Mouse (Mus musculus) ES-E14 (cell line): ENCODE measurements around the gene Lenep. TPM values are rescaled to one million over a fixed set of nuclear protein-coding genes. Genes with fewer than 3 reads are reported as not detected.
A peak's percentile ranks its signal among the peaks of the same experiment; 100 is the strongest.

Experiments
- DNase-seq: peaks from one replicate; pipeline ENCODE4 v3.0.0-alpha.2; 2013; ENCODE audit warnings: low read depth, low spot score
- H3K27ac ChIP-seq: 2 replicates; pipeline ENCODE4 v1.5.1; 2012; ENCODE audit warnings: low read depth, mild to moderate bottlenecking, low read length, moderate library complexity, mixed read lengths; ENCODE audit not compliant: poor library complexity, insufficient read depth, severe bottlenecking
- H3K36me3 ChIP-seq: 2 replicates; pipeline ENCODE4 v1.6.1; 2012; ENCODE audit warnings: mild to moderate bottlenecking, low read length, moderate library complexity, mixed read lengths; ENCODE audit not compliant: control insufficient read depth, poor library complexity, insufficient read depth, severe bottlenecking
- H3K4me1 ChIP-seq, 2 experiments: fragments of 150-350 bp in 1 of 2; sonication (generic) in 1 of 2; 2 replicates each; pipeline ENCODE4 v1.6.1; 2012; ENCODE audit warnings: low read length in 2 of 2, mild to moderate bottlenecking in 1 of 2, mixed read lengths in 1 of 2; ENCODE audit not compliant: control insufficient read depth in 2 of 2, insufficient read depth in 2 of 2, poor library complexity in 1 of 2
- H3K4me3 ChIP-seq, 2 experiments: fragments of 150-350 bp in 1 of 2; sonication (generic) in 1 of 2; 2 replicates each; pipeline ENCODE4 v1.5.1; 2012; ENCODE audit warnings: low read length in 2 of 2, low read depth in 1 of 2, mild to moderate bottlenecking in 1 of 2, mixed read lengths in 1 of 2; ENCODE audit not compliant: insufficient read depth in 1 of 2, poor library complexity in 1 of 2, severe bottlenecking in 1 of 2
- H3K9ac ChIP-seq: 2 replicates; pipeline ENCODE4 v1.6.1; 2012; ENCODE audit warnings: low read depth, mild to moderate bottlenecking, low read length, mixed read lengths; ENCODE audit not compliant: poor library complexity, insufficient read depth, severe bottlenecking
- H3K9me3 ChIP-seq: fragments of 150-350 bp; sonication (generic); 2 replicates; pipeline ENCODE4 v1.6.1; 2012; ENCODE audit warnings: low read depth, mild to moderate bottlenecking, low read length; ENCODE audit not compliant: control insufficient read depth, insufficient read depth
- CHD2 ChIP-seq: IDR thresholded peaks from 2 replicates; pipeline ENCODE4 v1.6.1; 2014; ENCODE audit warnings: mild to moderate bottlenecking, low read depth, low read length, inconsistent platforms
- HCFC1 ChIP-seq: IDR thresholded peaks from 2 replicates; pipeline ENCODE4 v1.6.1; 2012; ENCODE audit warnings: low read length, inconsistent platforms, borderline replicate concordance; ENCODE audit not compliant: insufficient read depth
- MAFK ChIP-seq: IDR thresholded peaks from 2 replicates; pipeline ENCODE4 v1.6.1; 2014; ENCODE audit warnings: mild to moderate bottlenecking, low read depth, low read length, inconsistent platforms; ENCODE audit not compliant: insufficient read depth
- ZC3H11A ChIP-seq: IDR thresholded peaks from 2 replicates; pipeline ENCODE4 v1.6.1; 2012; ENCODE audit warnings: low read depth, mild to moderate bottlenecking, inconsistent platforms, low read length, borderline replicate concordance
- ZNF384 ChIP-seq: IDR thresholded peaks from 2 replicates; pipeline ENCODE4 v1.6.1; 2012; ENCODE audit warnings: low read depth, low read length, inconsistent platforms
- in situ Hi-C, 2 experiments: fragments of 600-800 bp; cut with MboI; formaldehyde crosslinking; loops; one replicate each; pipeline ENCODE4 v1.15.1; 2025; ENCODE audit warnings: low sequenced_read_pairs in 2 of 2, inconsistent platforms in 1 of 2; ENCODE audit not compliant: unreplicated experiment in 2 of 2
- total RNA-seq: library from RNA; depleted of rRNA; stranded (reverse); fragments of 300-350 nt; gene quantifications from 2 replicates; pipeline ENCODE4 v1.2.3, GENCODE M21; 2012

Gene Lenep
- total RNA-seq, 1 experiment = not detected

DNA sequence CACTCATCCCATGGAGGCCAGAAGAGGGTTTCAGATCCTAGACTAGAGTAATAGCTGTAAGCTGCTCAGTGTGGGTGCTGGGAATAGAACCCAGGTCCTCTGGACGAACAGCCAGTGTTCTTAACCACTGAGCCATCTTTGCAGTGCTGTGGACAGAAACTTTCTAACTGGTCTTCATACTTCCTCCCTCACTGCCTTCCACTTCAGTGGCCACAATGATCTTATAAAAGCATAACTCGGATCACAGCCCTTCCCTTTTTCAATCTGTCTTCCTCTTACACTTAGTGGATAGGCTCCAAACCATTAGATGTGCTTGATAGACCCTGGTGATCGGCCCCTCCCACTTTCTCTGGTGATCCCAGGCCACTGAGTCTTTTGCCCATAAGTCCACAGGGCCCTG, 42.4 kb downstream of the Lenep start:
- Histone ChIP-seq H3K9ac (no peak overlapping the region), H3K4me1 (peaks cover 0 to 7% of the 10 kb centered on the region in 2 experiments; a peak in 1 of 4 replicates), H3K9me3 (no peaks in the 10 kb centered on the region), H3K27ac (no peak overlapping the region), H3K36me3 (no peaks in the 10 kb centered on the region), H3K4me3 (no peak overlapping the region)
- TF ChIP-seq ZC3H11A (no peak), ZNF384 (no peak), MAFK (no peak), CHD2 (no peak), HCFC1 (no peak)
- no peak for DNase-seq
- in situ Hi-C loops = no loop called here

DNA sequence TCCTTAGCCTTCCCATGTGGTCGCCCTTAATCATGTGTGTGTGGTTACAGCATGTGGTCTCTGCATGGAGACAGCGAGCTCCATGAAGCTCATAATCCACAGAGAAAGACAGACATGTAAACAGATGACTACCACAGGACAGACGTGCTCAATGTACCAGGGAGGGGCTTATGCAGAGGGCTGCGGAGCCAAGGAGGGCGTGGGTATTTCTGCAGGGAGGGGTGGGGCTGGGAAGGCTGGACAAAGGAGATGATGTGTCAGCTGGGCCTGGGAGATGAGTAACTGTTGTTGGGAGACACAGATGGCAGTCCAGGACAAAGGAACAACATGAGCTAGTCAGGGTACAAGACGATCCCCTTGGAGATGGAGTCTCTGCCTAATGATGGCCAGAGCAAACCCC, 43.0 kb downstream of the Lenep start:
- DNase-seq = no peak
- Histone ChIP-seq H3K36me3 (no peaks in the 10 kb centered on the region), H3K4me1 (peaks cover 0 to 10% of the 10 kb centered on the region in 2 experiments; a peak in 1 of 4 replicates), H3K9me3 (no peaks in the 10 kb centered on the region), H3K27ac (no peak overlapping the region), H3K9ac (no peak overlapping the region), H3K4me3 (no peak overlapping the region)
- in situ Hi-C loops = no loop called here
- no peak for TF ChIP-seq ZC3H11A
- TF ChIP-seq CHD2 = no peak

DNA sequence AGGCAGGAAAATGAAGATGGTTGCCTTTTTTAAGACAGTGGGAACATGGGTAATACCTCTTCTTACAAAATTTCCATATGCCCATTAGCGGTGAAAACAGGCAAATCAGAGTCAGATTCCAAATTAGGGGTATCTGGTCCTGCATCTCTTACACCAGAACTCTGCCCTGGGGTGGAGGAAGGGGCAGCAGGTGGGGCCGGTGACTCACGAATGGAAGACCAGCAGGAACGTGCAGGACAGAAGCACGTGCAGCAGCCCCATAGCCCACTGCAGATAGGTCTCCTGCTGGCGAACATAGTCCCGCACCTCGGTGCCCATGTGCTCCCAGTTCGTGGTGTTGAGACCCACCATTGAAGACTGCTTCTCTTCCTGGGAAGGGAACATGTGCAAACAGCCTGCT, 46.6 kb downstream of the Lenep start:
- no peaks in the 10 kb centered on the region for H3K9me3 ChIP-seq
- TF ChIP-seq HCFC1 (no peak), ZNF384 (no peak), ZC3H11A (no peak), CHD2 (no peak), MAFK (no peak)
- in situ Hi-C loops = no loop called here
- no peak for DNase-seq
- H3K4me3 ChIP-seq = no peak overlapping the region
- H3K9ac ChIP-seq = no peak overlapping the region
- peaks cover 0 to 10% of the 10 kb centered on the region in 2 experiments; a peak in 1 of 4 replicates for H3K4me1 ChIP-seq
- H3K27ac ChIP-seq = no peak overlapping the region
- no peaks in the 10 kb centered on the region for H3K36me3 ChIP-seq

DNA sequence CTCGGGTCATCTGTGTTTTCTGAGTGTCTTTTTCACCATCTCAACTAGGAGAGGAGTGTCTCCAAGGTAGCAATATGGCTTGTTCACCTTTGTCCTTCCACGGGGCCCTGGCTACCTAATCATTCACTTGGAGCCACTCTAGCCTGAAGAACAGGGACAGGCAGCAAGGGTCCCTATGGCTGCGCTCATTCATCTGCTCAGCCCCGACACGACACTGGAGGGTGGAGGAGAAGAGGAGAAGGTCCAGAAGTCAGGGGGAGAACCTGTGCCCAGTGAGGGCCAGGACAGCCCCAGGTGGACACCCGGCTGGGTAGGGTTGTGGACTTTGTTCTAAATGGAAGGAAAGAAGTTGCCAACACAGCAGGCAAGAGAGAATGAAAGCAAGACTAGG, 47.1 kb downstream of the Lenep start:
- Histone ChIP-seq H3K36me3 (no peaks in the 10 kb centered on the region), H3K4me3 (no peak overlapping the region), H3K9me3 (no peaks in the 10 kb centered on the region), H3K4me1 (peaks cover 2 to 10% of the 10 kb centered on the region in 2 experiments; a peak in 1 of 4 replicates), H3K9ac (no peak overlapping the region), H3K27ac (no peak overlapping the region)
- no peak for TF ChIP-seq ZC3H11A
- TF ChIP-seq ZNF384 = no peak
- DNase-seq = no peak
- in situ Hi-C loops = no loop called here

DNA sequence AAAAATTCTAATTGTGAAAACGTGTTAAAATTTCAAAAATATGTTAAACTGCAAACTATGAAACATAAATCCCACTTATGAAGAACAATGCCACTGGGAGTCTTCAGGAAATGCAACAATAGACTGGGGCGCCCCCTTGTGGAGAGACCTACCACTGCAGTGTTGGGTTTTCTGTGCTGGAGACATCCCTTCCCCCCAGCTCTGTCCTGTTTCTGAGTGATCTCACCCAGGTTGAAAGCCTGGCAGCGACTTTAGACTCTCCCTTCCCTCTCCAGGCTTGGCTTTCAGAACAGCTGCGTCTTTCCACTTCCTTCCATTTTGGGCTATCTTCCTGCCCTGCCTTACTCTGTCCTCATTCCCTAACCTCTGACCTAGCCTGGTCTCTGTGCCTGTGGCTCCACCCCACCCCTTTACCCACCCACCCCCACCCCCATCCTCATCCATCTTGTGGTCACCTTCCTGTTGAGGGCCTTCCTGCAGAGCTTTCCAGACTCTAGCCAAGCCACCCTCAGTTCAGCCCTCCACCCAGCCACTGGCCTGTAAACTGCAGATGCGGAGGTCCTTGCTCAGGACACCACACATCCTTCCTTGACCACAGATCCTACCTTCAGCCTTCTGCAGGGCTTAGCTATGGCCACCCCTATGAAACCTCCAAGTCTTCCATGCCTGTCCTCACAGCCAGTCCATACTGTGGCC, 47.6 kb downstream of the Lenep start:
- no peak for TF ChIP-seq ZNF384
- no peak for TF ChIP-seq HCFC1
- TF ChIP-seq ZC3H11A = no peak
- no peak for TF ChIP-seq MAFK
- 0 out of 2 replicates have a peak, but pooled peaks have one; percentile 28 for TF ChIP-seq CHD2
- in situ Hi-C loops = no loop called here
- H3K4me1 ChIP-seq = peaks cover 2 to 10% of the 10 kb centered on the region in 2 experiments; a peak in 1 of 4 replicates
- DNase-seq = no peak
- H3K9me3 ChIP-seq = no peaks in the 10 kb centered on the region
- no peaks in the 10 kb centered on the region for H3K36me3 ChIP-seq
- H3K4me3 ChIP-seq = no peak overlapping the region
- H3K27ac ChIP-seq = no peak overlapping the region
- H3K9ac ChIP-seq = no peak overlapping the region
